Mouse (Mus musculus) B cell, adult 62 days (primary cell): ENCODE data around the gene Mup9. TPM values are rescaled to one million over a fixed set of nuclear protein-coding genes. Genes with fewer than 3 reads are reported as not detected.

Source experiments
- total RNA-seq: library from RNA; stranded (reverse); gene quantifications from 4 replicates; pipeline ENCODE4 v1.2.4, GENCODE M21; 2023

The Mup9 gene
- not detected in 4 replicates for total RNA-seq

DNA sequence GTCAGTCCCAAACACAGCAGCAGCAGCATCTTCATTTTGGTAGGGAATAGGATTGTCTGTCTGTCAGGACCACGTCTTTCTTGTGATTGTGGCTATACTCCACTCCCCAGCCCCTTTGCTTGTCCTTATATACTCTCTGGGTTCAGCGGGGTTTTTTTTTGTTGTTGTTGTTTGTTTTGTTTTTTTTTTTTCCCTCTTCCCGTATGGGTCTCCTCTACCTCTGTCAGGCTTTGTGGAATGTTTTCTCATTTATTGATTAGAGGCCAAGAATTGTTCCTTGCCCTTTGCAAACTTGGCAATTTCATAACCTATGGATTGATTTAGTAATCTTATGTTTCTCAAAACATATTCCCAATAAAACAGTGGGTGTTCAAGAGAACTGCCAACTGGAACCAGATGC is at the start of gene Mup9:
Gene Mup9 (minus strand): TSS at position 101 of the 400 bp plus-strand sequence.

Other genes starting within 250 kb of the Mup9 start
- gene Mup8, start 199.4 kb downstream of the Mup9 start, total RNA-seq, result not detected in 4 replicates
- not detected in 4 replicates for gene Mup1, start 80.0 kb upstream of the Mup9 start, total RNA-seq
- gene Mup10, start 160.2 kb upstream of the Mup9 start, total RNA-seq, result not detected in 4 replicates
- not detected in 4 replicates for gene Mup11, start 240.5 kb upstream of the Mup9 start, total RNA-seq